Mouse (Mus musculus): ENCODE results near the gene Nanog.
A peak's percentile ranks its signal among the peaks of the same experiment; 100 is the strongest.
"Not testable (repeated sequence)": the region's sequence is repeated elsewhere in the genome, so short reads cannot be mapped to it uniquely, and the experiment has no call there.

Gene Nanog

GRCm38 (mm10) chr6:122707036-122707800 lies at the start of gene Nanog:
Gene Nanog (plus strand): TSS chr6:122707489.
- no peak for DNase-seq (ENCODE audit: low spot score in 2 of 2)

- no peak for DNase-seq (ENCODE audit: low spot score in 2 of 2)
Measured at GRCm38 (mm10) chr6:122657630-122658029, 49.7 kb upstream of the Nanog start.

DNA sequence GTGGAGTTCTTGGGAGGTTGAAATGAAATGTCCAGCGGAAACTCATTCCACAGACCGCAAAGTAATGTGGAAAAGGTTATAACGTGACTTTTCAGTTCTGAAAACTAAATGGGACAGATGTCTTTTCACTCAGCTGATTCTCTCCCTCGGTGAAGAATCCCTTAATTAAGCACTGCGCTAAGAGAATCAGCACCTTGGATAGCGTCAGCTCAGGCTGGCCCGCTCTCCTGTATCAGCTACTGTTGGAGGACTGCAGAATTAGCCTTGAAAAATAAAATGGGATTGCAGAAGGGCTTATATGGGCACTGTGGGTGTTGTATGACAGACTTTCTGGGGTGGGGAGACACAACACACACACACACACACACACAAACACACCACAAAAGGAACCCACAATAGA lies 47.7 kb upstream of the Nanog start:
- DNase-seq (ENCODE audit: low spot score in 2 of 2) = no peak

DNA sequence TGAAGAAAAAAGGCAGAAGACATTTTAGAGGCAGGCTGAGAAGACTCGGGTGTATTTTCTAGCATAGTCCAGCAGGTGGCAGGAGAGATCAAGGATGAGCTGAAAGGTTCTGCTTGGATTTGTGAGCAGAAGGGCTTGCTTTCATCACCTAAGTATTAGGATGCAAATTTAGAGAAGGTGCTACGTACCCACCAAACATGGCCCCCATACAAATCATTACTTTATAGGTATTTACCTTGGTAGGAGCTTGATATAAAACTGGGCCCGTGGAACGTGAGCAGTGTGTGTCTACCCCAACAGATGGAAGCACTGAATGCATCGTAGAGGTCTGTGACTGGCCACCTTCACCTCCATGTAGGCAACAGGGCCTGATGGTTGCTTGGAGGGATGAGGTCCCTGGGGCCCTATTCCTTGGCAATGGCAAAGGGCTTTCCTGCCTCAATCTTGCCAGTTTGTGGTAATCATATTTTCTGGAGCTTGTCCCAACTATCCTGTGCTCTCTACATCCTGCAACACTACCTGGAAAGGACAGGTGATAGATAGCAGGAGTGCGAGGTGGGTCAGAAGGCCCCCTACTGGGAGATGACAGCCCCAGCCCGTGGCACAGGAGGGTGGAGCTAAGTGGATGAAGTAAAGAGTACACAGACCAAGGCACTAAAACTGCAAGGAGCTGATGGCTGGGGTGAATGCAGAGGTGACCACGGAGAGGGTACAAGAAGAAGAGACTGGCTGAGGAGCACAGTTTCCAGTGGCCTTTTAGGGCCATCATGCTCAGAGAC lies 46.5 kb upstream of the Nanog start:
- peak; percentile 51 to 60 for DNase-seq (ENCODE audit: low spot score in 2 of 2)

DNA sequence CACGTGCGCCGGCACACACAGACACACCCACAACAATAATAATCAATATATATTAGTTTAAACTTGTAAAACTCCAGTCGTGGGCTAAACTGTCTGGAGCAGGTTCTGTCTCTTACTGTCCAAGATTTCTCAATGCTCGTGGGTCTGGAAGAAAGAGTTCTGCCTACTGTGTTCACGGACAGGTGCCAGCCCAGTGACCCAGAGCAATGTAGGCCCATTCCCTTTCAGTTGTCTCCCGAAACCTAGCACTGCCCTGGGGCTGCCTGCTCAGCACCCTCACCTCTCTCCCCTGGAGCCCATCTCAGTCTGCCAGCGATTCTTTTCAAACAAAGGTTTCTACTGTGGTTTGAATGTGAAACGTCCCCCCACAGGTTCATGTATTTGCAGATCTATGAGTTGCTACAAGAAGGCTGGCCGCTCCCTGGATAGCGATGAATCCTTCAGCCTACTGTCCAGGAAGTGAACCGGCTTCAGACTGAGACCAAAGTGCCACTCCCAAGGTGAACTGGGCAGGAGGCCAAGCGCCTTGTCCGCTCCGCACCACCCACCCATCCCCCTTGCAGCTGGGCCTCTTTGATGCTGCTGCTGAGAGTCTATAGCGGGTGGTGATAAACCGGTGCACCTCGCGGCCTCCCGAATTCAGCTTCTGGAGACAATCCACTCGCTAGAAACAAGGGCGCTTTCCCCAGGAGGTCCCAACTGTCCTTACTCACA lies 44.6 kb upstream of the Nanog start:
- no peak for DNase-seq (ENCODE audit: low spot score in 2 of 2)

GRCm38 (mm10) chr6:122663596-122664206 lies 43.6 kb upstream of the Nanog start:
- DNase-seq (ENCODE audit: low spot score in 2 of 2) = no peak

DNA sequence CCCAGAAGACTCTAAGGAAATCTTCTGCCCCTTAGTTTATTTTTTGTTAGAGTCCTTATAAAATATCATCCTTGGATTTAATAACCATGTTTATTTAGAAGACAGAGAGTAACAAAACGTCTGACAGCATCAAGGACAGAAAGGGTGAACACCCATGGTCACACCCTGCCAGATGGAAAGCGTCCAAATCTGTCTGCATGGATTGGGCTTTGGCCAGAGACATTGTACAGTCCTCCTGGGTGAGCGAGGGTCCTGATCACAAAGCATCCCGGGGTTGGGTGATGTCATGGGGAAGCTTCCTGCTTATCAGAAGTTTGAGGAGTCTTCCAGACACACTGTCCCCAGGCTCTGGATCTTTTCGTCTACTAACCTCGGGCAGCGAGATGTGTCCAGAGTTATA lies 41.4 kb upstream of the Nanog start:
- no peak for DNase-seq (ENCODE audit: low spot score in 2 of 2)

GRCm38 (mm10) chr6:122667715-122668114 lies 39.6 kb upstream of the Nanog start:
- no peak for DNase-seq (ENCODE audit: low spot score in 2 of 2)

GRCm38 (mm10) chr6:122668823-122669222 lies 38.5 kb upstream of the Nanog start:
- no peak for DNase-seq (ENCODE audit: low spot score in 2 of 2)

DNA sequence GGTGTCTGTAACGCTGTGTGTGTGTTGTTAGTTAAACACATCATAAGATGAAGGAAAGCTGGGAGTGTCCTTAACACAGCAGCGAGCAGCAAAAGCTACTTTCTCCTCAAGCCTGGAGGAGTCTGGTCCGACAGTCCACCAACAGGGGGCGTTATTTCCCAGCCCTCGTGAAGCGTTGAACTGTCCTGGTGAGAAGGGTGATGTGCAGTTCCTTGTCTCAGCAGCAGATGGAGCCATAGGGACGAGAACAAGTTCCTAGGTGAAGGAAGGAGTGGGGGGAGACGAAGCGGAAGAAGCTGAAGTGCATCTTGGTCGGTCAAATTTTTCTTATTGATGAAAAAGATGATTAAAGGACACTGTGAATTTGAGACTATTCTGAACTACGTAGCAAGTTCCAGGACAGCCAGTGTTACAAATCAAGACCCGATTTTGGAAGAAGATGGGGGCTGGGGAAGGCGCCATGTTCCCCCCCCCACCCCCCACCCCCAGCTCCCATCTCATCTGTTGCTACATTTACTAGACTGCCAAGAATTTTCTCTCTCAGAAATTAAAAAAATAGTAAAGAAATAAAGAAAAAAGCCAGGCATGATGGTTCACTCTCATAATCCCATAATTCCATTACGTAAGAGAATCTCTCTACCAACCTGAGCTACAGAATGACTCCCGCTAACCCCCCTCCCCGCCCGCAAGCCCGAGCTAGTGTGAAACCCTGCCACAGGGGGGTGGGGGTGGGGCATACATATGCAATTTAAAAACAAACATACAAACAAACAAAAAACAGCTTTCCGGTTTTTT lies 37.7 kb upstream of the Nanog start:
- DNase-seq (ENCODE audit: low spot score in 2 of 2) = peak; percentile 99

- DNase-seq (ENCODE audit: low spot score in 2 of 2) = no peak
Measured at GRCm38 (mm10) chr6:122670201-122670551, 37.1 kb upstream of the Nanog start.

DNA sequence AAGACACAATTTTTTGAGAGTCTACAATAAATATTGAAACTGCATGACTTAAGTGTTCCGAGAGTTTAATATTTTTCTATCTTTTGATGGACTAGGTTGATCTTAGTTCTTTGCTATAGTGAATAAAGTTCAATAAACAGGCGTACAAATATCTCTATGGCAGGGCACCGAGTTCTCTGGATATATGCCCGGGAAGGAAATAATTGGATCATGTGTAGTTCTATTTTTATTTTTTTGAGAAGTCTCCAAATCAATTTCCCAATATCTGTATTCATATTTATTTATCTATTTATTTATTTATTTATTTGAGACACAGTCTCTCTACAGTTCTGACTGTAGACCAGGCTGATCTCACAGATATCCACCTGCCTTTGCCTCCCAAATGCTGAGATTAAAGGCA lies 36.4 kb upstream of the Nanog start:
- DNase-seq (ENCODE audit: low spot score in 2 of 2) = no peak

GRCm38 (mm10) chr6:122672746-122673145 lies 34.5 kb upstream of the Nanog start:
- DNase-seq (ENCODE audit: low spot score in 2 of 2) = no peak

DNA sequence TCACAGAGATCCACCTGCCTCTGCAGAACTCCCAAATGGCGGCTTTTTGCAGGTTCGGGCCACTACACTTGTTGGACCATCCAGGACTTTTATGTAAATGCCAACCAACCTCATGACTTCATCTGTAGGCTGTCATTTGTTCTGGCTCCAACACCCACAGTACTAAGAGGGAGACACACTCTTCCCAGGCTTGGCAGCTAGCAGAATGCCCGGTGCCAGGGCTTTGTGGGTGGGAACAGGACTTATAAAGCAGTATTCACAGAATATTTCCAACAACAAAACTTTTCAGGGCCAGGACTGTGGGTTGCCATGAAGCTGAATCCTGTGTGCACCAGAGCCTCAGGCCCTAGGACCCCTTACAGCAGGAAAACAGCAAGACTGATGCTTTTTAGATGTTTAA lies 24.6 kb upstream of the Nanog start:
- DNase-seq (ENCODE audit: low spot score in 2 of 2) = peak; percentile 74 to 85

GRCm38 (mm10) chr6:122686709-122687108 lies 20.6 kb upstream of the Nanog start:
- no peak for DNase-seq (ENCODE audit: low spot score in 2 of 2)

- DNase-seq (ENCODE audit: low spot score in 2 of 2) = no peak
Measured at GRCm38 (mm10) chr6:122689411-122690055, 17.8 kb upstream of the Nanog start.

GRCm38 (mm10) chr6:122690082-122690481 lies 17.2 kb upstream of the Nanog start:
- no peak for DNase-seq (ENCODE audit: low spot score in 2 of 2)

GRCm38 (mm10) chr6:122695398-122695797 lies 11.9 kb upstream of the Nanog start:
- DNase-seq (ENCODE audit: low spot score in 2 of 2) = no peak

DNA sequence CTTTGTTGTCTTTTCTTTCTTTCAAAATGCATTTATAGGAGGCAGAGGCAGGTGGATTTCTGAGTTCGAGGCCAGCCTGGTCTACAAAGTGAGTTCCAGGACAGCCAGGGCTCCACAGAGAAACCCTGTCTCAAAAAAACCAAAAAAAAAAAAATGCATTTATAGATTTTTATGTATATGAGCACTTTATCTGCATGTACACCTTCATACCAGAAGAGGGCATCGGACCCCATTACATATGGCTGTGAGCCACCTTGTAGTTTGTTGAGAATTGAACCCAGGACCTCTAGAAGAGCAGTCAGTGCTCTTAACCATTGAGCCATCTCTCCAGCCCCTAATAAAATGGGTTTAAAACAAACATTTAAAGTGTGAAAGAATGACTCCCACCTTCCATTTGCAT lies 7.7 kb upstream of the Nanog start:
- not testable (repeated sequence) for DNase-seq (ENCODE audit: low spot score in 2 of 2)

- no peak for DNase-seq (ENCODE audit: low spot score in 2 of 2)
Measured at GRCm38 (mm10) chr6:122701816-122702215, 5.5 kb upstream of the Nanog start.

Data from frontal cortex, postnatal 36 days (tissue).